Mouse (Mus musculus): Measurements from ENCODE around the gene Lmo7. TPM values are rescaled to one million over a fixed set of nuclear protein-coding genes. Genes with fewer than 3 reads are reported as not detected.
A peak's percentile ranks its signal among the peaks of the same experiment; 100 is the strongest.

Gene Lmo7
- total and polyA plus RNA-seq, 2 experiments from 2014 or later: 13.4 to 26.3 TPM

DNA sequence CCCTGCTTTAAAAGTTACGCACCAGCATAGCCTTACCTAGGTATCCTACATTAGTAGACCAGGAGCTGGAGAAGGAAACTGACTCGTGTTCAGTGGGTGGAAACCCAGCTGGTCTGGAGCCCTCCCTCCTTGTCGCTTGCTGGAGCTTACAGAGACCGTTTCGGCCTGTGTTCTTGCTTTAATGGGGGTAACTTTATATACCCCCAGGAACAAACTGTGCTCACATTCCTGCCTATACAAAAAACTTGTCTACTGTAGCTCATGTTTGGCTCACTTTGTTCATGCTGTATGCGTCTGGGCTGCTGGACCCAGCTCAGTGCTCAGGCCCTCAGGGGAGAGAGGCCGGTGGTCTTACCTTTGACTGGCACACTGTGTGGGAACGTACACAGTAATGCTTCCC, 162.7 kb downstream of the Lmo7 start:
- H3K4me2 ChIP-seq (ENCODE audit: low read depth): no peak overlapping the region
- H3K4me3 ChIP-seq (ENCODE audit: low read depth, low read length): no peak overlapping the region
- TF ChIP-seq CTCF (IDR thresholded peaks at IDR 0.05; ENCODE audit: low read depth): no peak
- ATAC-seq (no peak), DNase-seq (no peak)
- 83% methylated on average over 8 of the region's 8 CpGs for WGBS
- H3K9me3 ChIP-seq (ENCODE audit: low read length): no peaks in the 10 kb centered on the region
- no peaks in the 10 kb centered on the region for H3K36me3 ChIP-seq (ENCODE audit: insufficient read depth)
- no peaks in the 10 kb centered on the region for H3K4me1 ChIP-seq (ENCODE audit: insufficient read depth)
- H3K9ac ChIP-seq: no peak overlapping the region
- H3K27ac ChIP-seq (ENCODE audit: low read depth, low read length): no peak overlapping the region
- no peaks in the 10 kb centered on the region for H3K27me3 ChIP-seq (ENCODE audit: insufficient read depth, low read length)

DNA sequence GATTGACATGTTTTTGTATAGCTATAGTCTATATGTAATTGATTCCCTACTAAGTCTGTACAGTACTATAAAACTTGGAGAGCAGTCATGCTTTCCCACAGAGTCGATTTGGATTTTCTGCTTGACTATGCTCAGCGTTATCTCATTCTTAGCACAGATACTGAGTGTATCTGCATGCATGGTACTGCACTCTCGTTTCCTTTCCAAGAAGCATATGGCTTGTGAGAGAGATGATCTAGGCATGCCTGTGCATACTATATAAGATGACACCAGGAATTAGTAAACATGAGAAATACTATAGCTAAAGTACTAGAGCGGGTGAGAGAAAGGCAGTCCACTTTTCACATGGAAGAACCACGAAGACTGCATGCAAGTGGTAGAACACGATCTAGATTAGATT, 163.5 kb downstream of the Lmo7 start:
- Histone ChIP-seq H3K4me1 (ENCODE audit: insufficient read depth) (no peaks in the 10 kb centered on the region), H3K27ac (ENCODE audit: low read depth, low read length) (no peak overlapping the region), H3K27me3 (ENCODE audit: insufficient read depth, low read length) (no peaks in the 10 kb centered on the region), H3K4me2 (ENCODE audit: low read depth) (no peak overlapping the region), H3K9ac (no peak overlapping the region), H3K36me3 (ENCODE audit: insufficient read depth) (no peaks in the 10 kb centered on the region), H3K9me3 (ENCODE audit: low read length) (no peaks in the 10 kb centered on the region), H3K4me3 (ENCODE audit: low read depth, low read length) (no peak overlapping the region)
- TF ChIP-seq CTCF (IDR thresholded peaks at IDR 0.05; ENCODE audit: low read depth): no peak
- ATAC-seq (peak; percentile 77), DNase-seq (peak; percentile 10)
- WGBS: 84% methylated on average over 6 of the region's 6 CpGs

- 85% methylated on average over 6 of the region's 6 CpGs for WGBS
- ATAC-seq: no peak
Measured at GRCm38 (mm10) chr14:101898250-101898649, 168.5 kb downstream of the Lmo7 start.

DNA sequence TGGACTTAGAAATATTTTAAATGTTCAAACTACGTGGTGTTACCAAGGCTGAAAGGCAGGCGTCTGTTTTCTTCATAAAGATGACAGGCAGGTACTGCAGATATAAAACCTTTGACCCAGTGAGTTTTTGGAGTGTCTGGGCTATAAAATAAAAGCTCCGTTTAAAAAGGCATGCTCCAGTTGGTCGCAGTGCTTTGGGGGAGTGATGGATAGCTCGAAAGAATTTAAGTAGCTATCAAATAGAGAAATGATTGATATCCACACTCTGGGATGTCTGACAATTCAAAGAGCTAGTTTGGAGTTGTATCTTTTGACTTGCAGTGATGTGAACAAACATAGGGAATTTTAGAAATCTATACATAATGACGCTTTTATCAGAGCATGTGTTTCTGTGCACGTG, 171.7 kb downstream of the Lmo7 start:
- Histone ChIP-seq H3K4me1 (ENCODE audit: insufficient read depth) (no peaks in the 10 kb centered on the region), H3K9me3 (ENCODE audit: low read length) (no peaks in the 10 kb centered on the region), H3K4me2 (ENCODE audit: low read depth) (no peak overlapping the region), H3K9ac (no peak overlapping the region), H3K27ac (ENCODE audit: low read depth, low read length) (no peak overlapping the region), H3K27me3 (ENCODE audit: insufficient read depth, low read length) (no peaks in the 10 kb centered on the region), H3K4me3 (ENCODE audit: low read depth, low read length) (no peak overlapping the region), H3K36me3 (ENCODE audit: insufficient read depth) (0 out of 2 replicates have a peak, but pooled peaks cover 7% of the 10 kb centered on the region)
- DNase-seq: no peak
- ATAC-seq: no peak
- WGBS: 86% methylated on average over 7 of the region's 7 CpGs
- no peak for TF ChIP-seq CTCF (IDR thresholded peaks at IDR 0.05; ENCODE audit: low read depth)

More at GRCm38 (mm10) chr14:101898250-101898649, 168.5 kb downstream of the Lmo7 start:
- H3K36me3 ChIP-seq (ENCODE audit: insufficient read depth): 0 out of 2 replicates have a peak, but pooled peaks cover 7% of the 10 kb centered on the region
- no peak overlapping the region for H3K4me2 ChIP-seq (ENCODE audit: low read depth)
- TF ChIP-seq CTCF (IDR thresholded peaks at IDR 0.05; ENCODE audit: low read depth): no peak
- H3K9ac ChIP-seq: no peak overlapping the region
- H3K4me1 ChIP-seq (ENCODE audit: insufficient read depth): no peaks in the 10 kb centered on the region
- H3K9me3 ChIP-seq (ENCODE audit: low read length): no peaks in the 10 kb centered on the region
- no peak overlapping the region for H3K4me3 ChIP-seq (ENCODE audit: low read depth, low read length)
- H3K27me3 ChIP-seq (ENCODE audit: insufficient read depth, low read length): no peaks in the 10 kb centered on the region
- no peak overlapping the region for H3K27ac ChIP-seq (ENCODE audit: low read depth, low read length)
- no peak for DNase-seq

DNA sequence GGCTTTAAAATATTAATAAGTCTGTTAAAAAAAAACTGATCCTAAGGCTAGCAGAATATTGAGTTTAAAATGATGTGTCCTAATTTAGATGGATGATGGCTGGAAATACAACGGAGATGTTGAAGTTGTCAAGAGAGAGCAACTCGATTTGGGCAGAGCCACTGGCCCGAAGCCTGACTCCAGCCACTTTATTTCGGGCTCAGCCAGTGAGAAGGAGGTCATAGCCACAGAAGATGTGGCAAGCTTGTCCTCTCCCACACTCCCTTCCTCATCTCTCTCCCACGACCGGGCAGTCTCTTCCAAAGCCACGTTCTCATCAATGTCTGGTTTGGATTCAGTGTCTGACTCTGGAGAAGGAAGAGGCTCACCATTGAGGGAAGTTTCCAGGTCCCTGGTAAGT, 172.2 kb downstream of the Lmo7 start:
- TF ChIP-seq CTCF (IDR thresholded peaks at IDR 0.05; ENCODE audit: low read depth): no peak
- Histone ChIP-seq H3K27me3 (ENCODE audit: insufficient read depth, low read length) (no peaks in the 10 kb centered on the region), H3K4me2 (ENCODE audit: low read depth) (no peak overlapping the region), H3K9ac (no peak overlapping the region), H3K9me3 (ENCODE audit: low read length) (no peaks in the 10 kb centered on the region), H3K4me3 (ENCODE audit: low read depth, low read length) (no peak overlapping the region), H3K36me3 (ENCODE audit: insufficient read depth) (0 out of 2 replicates have a peak, but pooled peaks cover 7% of the 10 kb centered on the region), H3K27ac (ENCODE audit: low read depth, low read length) (no peak overlapping the region), H3K4me1 (ENCODE audit: insufficient read depth) (no peaks in the 10 kb centered on the region)
- ATAC-seq (no peak), DNase-seq (no peak)
- WGBS: 88% methylated on average over 7 of the region's 7 CpGs

- TF ChIP-seq CTCF (IDR thresholded peaks at IDR 0.05; ENCODE audit: low read depth): no peak
- ATAC-seq: no peak
- DNase-seq: no peak
- no peaks in the 10 kb centered on the region for H3K27me3 ChIP-seq (ENCODE audit: insufficient read depth, low read length)
- H3K36me3 ChIP-seq (ENCODE audit: insufficient read depth): 0 out of 2 replicates have a peak, but pooled peaks cover 7% of the 10 kb centered on the region
- no peak overlapping the region for H3K4me3 ChIP-seq (ENCODE audit: low read depth, low read length)
- H3K9ac ChIP-seq: no peak overlapping the region
- H3K4me1 ChIP-seq (ENCODE audit: insufficient read depth): no peaks in the 10 kb centered on the region
- no peak overlapping the region for H3K4me2 ChIP-seq (ENCODE audit: low read depth)
- WGBS: 69% methylated on average over 5 of the region's 5 CpGs
- H3K9me3 ChIP-seq (ENCODE audit: low read length): no peaks in the 10 kb centered on the region
- no peak overlapping the region for H3K27ac ChIP-seq (ENCODE audit: low read depth, low read length)
Measured at GRCm38 (mm10) chr14:101903722-101904121, 174.0 kb downstream of the Lmo7 start.

GRCm38 (mm10) chr14:101911983-101912382, 182.2 kb downstream of the Lmo7 start:
- Histone ChIP-seq H3K27ac (ENCODE audit: low read depth, low read length) (no peak overlapping the region), H3K4me3 (ENCODE audit: low read depth, low read length) (no peak overlapping the region), H3K9ac (no peak overlapping the region), H3K36me3 (ENCODE audit: insufficient read depth) (no peaks in the 10 kb centered on the region), H3K27me3 (ENCODE audit: insufficient read depth, low read length) (no peaks in the 10 kb centered on the region), H3K4me2 (ENCODE audit: low read depth) (no peak overlapping the region), H3K9me3 (ENCODE audit: low read length) (no peaks in the 10 kb centered on the region), H3K4me1 (ENCODE audit: insufficient read depth) (no peaks in the 10 kb centered on the region)
- no peak; the same call in 1 of the 2 replicates for ATAC-seq
- WGBS: 61% methylated on average over 7 of the region's 7 CpGs
- peak; percentile 30 for DNase-seq
- no peak for TF ChIP-seq CTCF (IDR thresholded peaks at IDR 0.05; ENCODE audit: low read depth)
